Mouse (Mus musculus) C2C12 (cell line): ENCODE results near the gene Bak1.

Source experiments
- CEBPB ChIP-seq: IDR thresholded peaks from one replicate; pipeline ENCODE4 v1.6.1; 2011; ENCODE audit warnings: low read depth, mild to moderate bottlenecking, control low read depth, moderate library complexity
- CTCF ChIP-seq: IDR thresholded peaks from one replicate; pipeline ENCODE4 v1.5.1; 2011; ENCODE audit not compliant: control insufficient read depth, insufficient read depth, insufficient read length
- FOSL1 ChIP-seq: IDR thresholded peaks from one replicate; pipeline ENCODE4 v1.8.0; 2011; ENCODE audit warnings: mild to moderate bottlenecking, low read length; ENCODE audit not compliant: poor library complexity, insufficient read depth, severe bottlenecking
- MAX ChIP-seq: IDR thresholded peaks from one replicate; pipeline ENCODE4 v1.6.1; 2011; ENCODE audit warnings: mild to moderate bottlenecking, control low read depth
- MYOD1 ChIP-seq: IDR thresholded peaks from one replicate; pipeline ENCODE4 v1.6.1; 2011; ENCODE audit warnings: low read depth; ENCODE audit not compliant: control insufficient read depth, insufficient read length
- MYOG ChIP-seq: IDR thresholded peaks from one replicate; pipeline ENCODE4 v1.6.1; 2011; ENCODE audit not compliant: control insufficient read depth, insufficient read length; ENCODE audit errors: extremely low read depth
- USF1 ChIP-seq: IDR thresholded peaks from one replicate; pipeline ENCODE4 v1.6.1; 2011; ENCODE audit warnings: low read depth, mild to moderate bottlenecking, control low read depth, moderate library complexity

GRCm38 (mm10) chr17:27063717-27064116 is 34.9 kb upstream of the Bak1 start:
- TF ChIP-seq CTCF (no peak), MAX (no peak), MYOD1 (no peak), MYOG (no peak), USF1 (no peak), CEBPB (no peak), FOSL1 (no peak)
